Mouse (Mus musculus): ENCODE results near the gene Sec14l4.

The Sec14l4 gene

DNA sequence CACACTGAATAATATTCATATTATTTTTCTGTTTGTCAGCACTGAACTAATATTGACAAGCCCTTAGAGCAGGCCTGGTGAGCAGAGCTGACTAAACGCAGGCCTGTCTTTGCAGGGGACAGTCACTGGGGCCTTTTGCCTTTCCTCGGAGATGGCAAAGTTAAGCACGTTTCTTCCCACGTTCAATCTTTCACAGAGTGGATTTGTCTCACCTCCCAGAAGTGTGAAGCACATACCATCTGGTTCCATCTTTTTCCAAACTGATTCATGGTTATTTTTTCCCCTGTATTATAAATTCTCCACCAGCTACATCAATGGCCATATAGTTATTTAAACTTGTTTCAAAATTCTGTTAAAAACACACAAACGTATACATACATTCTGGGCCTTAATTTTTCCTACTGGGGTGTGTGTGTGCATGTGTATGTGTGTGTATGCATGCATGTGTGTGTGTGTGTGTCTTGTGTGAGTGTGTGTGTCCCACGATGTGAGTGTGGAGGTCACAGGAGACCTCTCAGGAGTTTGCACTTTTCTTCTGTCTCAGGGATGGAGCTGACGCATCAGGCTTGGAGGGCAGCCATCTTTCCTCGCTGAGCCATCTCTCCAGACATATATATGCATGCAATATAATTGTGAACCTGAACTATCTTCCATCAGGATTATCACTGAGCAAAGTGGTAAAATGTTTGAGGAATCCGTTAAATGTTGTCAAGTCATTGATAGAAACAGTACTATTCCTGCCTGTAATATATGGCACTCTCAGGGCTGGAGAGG, 3.5 kb upstream of the Sec14l4 start:
- no peak for DNase-seq (ENCODE audit: extremely low spot score)

DNA sequence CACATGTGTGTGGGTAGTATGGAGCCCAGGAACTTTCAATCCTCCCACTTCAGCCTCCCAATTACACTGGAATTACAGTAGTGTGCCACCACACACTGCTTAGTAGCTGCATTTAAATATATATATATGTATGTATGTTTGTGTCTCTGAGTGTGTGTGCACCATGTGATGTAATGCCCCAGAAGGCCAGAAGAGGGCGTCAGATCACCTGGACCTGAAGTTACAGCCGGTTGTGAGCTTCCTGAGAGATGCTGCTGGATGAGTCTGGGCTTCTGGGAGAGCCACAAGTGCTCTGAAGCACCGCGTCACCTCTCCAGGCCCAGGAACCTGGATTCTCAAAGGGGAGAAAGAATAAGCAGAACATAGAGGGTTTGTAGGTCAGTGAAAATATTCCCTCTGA, 1.9 kb upstream of the Sec14l4 start:
- DNase-seq (ENCODE audit: extremely low spot score): no peak

DNA sequence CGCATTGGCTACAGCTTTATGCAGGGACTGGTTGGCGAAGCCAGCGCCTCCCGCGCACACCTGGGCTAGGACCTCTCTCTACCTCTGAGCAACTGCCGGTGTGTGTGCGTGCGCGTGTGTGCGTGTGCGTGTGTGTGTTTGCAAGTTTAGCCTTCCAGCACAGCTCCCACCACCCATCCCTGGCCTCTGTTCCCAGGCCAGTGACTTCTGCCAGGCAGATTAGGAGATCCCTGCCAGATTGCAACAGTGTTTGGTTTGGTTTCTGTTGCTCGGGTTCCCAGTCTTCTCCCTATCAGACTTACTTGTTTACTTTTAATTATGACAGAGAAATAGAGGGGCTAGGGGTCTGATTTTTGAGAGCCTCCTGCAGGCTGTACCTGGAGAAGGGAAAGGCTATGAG, 699 bp downstream of the Sec14l4 start:
- DNase-seq (ENCODE audit: extremely low spot score): no peak

DNA sequence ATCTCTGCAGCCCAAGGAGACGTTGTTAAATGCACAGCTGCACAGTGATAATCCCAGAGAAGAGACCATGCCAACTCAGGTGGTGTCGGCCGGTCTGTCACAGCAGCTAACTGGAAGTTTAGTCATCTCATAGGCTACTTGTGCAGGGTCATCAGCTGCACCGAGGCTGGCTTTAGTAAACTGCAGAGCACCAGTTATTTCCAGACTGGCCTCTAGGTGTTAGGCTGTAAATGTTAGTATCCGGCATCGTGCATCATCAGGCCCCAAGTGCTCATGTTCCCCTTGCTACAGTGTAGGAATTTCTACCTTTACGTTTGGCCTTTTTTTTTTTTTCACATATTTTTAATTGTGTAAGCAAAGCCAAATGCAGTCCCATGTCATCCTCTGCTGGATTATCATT, 2.2 kb downstream of the Sec14l4 start:
- DNase-seq (ENCODE audit: extremely low spot score): no peak

DNA sequence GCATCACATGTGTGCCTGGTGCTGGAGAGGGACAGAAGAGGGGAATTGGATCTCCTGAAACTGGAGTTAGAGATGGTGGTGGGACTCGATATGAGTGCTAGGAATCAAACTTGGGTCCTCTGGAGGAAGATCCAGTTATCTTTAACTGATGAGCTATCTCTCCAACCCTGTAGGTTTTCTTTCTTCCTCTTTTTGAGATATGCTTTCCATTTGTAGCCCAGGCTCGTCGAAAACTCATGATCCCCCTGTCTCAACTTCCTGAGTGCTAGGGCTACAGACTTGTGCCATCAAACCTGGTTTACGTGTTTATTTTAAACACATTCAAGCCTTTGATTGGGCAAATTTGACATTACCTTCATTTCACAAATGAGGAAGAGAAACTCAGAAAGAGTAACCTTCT, 2.9 kb downstream of the Sec14l4 start:
- DNase-seq (ENCODE audit: extremely low spot score): no peak

DNA sequence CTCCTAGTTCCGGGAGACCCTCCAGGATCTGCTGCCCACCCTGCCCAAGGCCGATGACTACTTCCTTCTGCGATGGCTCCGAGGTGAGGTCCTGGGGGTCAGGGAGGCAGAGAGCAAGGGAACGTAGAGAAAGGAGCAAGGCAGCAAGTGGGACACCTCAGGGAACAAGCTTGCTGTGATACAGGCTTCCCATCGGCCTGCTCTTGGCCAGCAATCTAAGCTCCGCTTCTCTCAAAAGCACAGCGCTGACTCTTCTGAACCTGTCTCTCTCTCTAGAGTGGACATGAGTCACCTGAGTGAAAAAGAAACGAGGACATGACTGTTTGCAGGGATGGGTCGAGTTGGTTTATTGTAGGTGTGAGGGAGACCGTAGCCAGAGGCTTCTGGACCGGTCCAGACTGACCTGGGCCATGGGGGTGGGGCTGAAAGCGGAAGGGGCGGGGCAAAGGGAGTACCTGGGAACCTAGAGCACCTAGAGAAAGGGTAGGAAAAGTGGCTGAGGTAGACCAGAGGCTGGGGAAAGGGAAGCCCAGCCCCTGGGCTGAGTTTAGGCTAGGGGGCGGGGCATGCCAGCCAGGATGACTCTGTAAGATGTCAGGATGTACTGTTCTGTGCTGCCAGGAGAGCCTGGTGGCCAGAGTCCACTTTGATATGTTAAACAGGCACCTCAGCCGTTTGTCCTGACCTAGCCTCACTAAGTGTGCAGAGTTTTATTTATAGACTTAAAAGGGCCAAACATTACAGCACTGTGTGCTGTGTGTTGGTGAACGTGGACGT, 4.0 kb downstream of the Sec14l4 start:
- no peak for DNase-seq (ENCODE audit: extremely low spot score)

DNA sequence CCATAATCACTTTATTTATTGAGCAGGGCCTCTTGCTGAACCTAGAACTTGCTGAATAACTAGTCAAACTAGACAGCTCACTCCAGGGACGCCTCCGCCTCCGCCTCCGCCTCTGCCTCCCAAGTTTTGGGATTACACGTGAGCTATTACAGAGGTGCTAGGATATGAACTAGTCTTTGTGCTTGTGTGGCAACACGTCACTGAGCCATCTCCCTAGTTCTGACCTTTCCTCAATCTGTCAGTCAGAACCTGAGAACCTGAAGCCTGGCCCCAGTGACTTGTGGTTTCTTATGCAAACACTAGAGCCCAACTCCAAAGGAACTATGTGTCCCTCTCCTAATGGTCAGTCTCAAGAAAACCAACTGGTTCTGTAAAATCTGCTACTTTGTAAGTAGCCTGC, 4.7 kb downstream of the Sec14l4 start:
- no peak for DNase-seq (ENCODE audit: extremely low spot score)

DNA sequence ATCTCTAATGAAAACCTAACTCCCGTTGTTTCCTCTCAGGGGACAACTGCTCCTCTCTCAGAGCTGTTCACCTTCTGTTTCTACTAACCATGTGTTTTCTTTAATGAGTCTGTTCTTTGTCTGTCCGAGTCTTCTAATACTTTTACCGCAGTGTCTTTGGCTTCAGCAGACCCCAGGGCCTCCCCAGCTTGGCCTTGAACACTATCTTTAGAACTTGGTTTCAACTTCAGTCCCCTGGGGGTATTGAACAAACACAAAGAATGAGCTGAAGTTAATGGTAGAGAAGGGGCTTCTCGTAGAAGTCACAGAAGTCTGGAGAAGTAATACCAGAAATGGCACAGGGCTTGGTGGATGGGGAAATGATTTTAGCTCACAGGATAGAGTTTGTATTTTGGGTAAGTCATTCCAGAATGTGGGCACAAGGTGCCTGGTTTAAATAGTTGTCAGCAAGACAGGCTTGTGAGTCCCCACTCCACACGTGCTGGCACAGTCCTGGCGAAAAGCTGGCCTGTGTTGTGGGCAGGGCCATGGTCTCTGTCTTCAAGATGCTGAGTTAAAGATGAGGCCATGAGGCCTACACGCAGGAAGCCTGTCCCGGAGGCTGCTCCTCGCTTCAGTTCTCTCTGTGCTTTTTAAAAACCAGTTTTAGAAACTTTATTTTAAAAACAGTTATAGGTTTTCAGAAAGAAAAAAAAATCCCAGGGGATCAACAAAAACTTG, 5.3 kb downstream of the Sec14l4 start:
- no peak for DNase-seq (ENCODE audit: extremely low spot score)

DNA sequence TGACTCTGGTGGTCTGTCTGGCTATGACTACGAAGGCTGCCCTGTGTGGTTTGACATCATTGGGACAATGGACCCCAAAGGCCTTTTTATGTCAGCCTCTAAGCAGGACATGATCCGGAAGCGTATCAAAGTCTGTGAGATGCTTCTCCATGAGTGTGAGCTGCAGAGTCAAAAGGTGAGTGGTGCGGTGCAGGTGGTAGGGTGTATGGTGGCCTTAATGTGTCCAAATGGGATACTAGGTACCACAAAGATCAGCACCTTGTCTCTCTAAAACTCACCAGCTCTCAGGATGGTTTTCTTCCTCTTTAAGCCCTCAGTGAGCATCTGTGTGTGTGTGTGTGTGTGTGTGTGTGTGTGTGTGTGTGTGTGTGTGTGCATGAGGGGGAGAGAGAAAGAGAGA, 8.7 kb downstream of the Sec14l4 start:
- no peak for DNase-seq (ENCODE audit: extremely low spot score)

DNA sequence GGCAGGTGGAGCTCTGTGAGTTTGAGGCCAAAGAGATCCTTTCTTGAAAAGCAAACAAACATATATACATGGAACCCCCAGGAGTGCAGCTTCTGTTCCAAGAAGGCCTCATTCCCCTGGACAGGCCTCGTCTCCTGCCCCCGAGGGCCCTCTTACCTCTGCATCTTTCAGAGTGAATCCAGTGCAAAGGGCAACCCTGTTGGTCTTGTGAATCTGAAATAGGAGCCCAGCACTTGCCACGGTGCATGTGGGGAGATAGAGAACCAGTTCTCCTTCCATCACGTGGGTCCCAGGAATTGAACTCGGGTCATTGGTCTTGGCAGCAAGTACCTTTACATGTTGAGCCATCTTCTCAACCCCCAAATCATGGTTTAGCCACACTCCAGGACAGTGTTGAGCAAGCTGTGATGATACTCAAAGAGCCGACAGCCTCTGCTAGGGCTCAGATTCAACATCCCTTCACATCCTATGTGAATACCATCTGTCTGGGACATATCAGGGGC, 9.9 kb downstream of the Sec14l4 start:
- DNase-seq (ENCODE audit: extremely low spot score): no peak

DNA sequence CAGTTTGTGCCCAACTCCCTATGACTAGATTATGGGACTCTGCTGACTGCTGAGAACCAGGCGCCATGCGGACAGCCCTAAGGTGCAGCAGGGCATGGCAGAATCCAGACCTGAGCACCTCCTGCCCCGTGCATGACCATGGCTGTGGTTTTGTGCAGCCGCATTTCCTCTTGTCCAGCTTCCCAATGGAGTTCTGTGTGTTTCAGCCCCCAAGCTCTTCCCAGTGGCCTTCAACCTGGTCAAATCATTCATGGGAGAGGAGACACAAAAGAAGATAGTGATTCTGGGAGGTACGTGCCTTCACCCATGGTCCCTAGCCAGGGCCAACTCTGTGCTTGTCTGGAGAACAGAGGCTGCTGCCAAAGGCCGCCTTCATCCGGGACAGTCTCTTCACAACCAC, 11.8 kb downstream of the Sec14l4 start:
- DNase-seq (ENCODE audit: extremely low spot score): no peak

DNA sequence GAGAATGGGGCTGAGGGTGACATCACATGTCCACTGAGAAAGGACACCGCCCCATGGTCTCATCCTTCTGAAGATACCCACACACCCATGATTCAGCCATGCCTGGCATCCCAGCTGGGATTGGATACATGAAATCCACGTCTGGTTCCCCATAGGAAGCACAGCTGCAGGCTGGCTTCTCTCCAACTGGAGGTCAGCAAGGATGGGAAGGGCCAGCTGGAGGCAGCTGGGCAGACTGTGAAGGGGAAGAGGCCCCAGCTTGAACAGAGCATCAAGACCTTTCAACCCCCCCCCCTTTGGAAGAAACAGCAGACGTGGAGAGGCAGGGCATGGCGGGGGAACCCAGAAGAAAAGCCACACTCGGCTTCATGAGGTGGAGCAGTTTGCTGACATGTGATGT, 15.3 kb downstream of the Sec14l4 start:
- no peak for DNase-seq (ENCODE audit: extremely low spot score)

DNA sequence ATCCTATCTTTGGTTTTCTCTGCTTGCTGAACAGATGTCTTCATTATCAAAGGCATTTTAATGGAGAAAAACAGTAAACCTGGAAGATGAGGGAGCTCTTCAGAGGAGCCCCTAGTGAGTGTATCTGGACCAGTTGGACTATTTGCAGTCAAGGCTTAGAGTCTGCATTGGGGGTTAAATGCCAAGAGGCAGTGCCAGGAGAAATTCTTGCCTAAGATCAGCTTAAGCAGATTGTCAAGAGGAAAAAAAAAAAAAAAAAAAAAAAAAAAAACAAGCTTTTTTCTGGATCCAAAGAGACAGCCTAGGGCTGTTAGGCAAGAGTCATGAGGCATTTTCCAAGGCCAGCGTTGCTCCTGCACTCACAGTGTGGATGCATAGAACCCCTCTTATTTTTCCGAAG, 16.5 kb downstream of the Sec14l4 start:
- no peak for DNase-seq (ENCODE audit: extremely low spot score)

DNA sequence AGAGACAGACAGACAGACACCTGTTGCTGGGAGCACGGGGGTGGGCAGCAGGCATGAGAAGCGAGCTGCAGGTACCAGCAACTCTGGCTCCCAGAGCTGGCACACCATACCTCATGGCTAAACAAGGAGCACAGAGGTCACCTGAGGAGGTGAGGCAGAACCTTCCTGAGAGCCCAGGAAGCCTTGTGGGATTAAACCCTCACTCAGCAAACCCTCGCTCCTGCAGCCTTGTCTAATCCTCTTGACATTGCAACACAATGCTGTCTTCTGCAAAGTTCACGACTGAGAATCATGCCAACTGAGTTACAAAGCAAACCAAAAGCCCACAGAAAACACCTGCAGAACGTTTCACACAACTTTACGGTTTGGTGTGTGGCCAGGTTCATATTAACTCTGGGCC, 17.2 kb downstream of the Sec14l4 start:
- DNase-seq (ENCODE audit: extremely low spot score): no peak

DNA sequence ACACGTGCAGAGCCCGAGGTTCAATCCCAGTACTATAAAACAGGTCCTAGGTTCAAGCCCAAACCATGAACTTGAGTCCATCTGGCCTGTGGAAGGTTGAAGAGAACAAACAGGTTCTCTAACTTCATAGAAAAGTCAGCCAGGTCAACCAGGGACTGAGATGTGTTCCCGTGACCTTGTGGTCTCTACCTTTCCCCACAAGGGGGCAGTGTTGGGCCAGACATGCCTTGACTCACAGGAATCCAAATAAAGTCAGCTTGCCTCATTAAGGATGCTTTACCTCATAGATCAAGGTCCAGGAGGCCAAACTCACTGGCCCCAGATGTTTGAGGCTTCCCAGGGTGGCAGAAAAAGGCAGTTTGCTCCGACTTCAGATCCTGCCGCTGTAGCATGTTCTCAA, 22.3 kb downstream of the Sec14l4 start:
- DNase-seq (ENCODE audit: extremely low spot score): peak; percentile 68

DNA sequence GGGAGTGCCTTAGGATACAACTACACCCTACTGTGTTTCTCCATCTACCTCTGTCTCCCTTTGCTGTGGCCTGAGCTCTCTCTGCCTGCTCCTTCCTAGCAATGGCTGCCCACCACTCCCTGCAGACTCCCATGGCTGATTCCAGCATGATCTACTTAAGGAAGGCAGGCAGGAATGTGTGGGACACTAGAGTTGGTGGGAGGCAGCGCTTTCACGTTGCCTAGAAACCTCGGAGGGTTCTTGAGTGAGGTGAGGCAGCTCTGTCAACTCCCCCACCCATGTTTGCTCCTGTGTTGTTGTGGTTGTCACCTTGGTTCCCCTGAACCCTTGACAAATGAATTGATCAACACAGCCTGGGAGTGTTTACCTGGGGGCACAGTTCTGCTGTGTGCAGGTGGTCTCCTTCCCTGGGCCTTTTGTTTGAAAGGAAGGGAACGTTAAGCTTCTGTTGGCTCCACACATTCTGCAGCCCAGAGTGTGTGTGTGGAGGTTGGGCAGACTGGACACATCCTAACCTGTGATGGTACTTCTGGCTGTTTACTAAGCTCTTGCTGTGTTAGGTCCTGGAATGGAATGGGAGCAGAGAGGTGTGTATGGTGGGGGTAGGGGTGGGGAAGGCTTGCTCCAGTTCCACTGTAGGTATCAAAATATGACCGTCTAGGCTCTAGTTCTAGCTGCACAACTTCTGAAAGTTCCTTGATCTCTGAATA, 29.8 kb downstream of the Sec14l4 start:
- no peak for DNase-seq (ENCODE audit: extremely low spot score)

DNA sequence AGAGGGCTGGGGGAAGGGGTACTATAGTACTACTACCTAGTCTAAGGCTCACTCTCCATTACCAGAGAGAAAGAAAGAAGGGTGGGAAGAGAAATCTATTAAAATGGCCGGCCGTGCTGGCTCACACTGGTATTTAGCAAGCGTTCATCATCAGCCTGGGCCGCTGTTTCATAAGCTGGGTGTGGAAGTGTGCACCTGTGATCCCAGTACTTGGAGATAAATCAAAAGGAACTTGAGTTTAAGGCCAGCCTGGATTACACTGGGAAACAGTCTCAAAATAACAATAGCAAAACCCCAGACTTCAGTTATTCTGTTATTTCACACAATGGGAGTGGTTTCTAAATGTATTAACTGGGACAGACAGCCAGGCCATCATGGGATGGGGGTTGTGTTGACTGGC, 31.3 kb downstream of the Sec14l4 start:
- DNase-seq (ENCODE audit: extremely low spot score): no peak

DNA sequence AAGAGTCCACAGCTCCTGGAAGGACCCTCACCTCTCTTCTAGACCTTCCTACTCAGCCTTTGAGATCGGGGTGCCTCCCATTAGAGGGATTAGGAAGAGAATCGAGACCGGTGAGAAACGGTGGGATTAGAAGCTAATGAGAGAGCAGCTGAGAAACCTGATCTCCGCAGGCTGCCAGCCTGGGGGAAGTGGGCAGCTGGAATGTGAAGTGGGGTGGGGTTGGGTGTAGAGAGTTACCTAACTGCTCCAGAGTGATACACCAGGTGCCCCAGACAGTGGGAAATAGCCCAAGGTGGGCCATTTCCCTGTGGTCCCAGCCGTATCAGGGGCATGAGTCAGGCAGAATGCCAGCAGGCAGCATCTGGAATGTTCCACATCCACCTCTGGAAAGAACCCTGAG, 31.7 kb downstream of the Sec14l4 start:
- no peak for DNase-seq (ENCODE audit: extremely low spot score)

DNA sequence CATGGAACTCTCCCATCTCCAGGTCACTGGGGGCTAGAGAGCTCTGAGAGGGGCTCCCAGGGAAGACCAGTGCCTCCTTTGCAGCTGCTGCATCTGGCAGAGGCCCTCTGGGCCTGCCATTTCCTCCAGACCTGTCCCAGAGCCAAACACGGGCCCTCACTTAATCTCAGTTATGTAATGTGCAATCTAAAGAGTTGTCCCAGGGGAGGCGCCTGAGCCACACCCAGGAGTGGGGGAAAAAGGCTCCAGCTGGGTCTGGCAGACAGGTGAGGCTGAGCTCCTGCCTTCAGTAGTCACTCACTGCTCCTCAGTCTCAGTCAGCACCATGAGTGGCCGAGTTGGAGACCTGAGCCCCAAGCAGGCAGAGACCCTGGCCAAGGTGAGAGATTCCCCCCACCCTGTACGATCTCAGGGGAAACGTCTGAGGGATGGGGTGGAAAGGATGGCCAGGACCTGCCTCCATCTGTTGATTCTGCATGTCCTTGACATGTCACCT, 33.4 kb downstream of the Sec14l4 start, which contains the start of gene Sec14l3:
Sec14l3 (plus strand) TSS at position 215 of the 496 bp plus-strand sequence.
- no peak for DNase-seq (ENCODE audit: extremely low spot score)

DNA sequence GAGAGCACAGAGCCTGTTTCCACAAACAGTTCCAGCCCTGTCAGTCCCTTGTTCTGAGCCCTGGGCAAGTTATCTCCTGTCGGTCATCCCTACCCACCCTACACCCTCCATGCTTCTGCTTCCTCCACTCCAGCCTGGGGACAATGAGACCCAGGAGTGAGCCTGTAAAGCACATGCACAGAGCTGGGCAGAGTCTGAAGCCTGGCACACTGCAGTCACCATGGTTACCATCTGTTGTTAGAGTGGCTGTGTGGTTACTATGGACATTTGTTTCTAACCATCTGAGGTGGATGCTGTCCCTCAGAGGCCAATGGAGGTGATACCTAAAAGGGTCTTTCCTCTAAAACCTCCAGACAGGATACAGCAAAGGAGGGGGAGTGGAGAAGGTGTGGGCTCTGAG, 38.4 kb downstream of the Sec14l4 start:
- no peak for DNase-seq (ENCODE audit: extremely low spot score)

DNA sequence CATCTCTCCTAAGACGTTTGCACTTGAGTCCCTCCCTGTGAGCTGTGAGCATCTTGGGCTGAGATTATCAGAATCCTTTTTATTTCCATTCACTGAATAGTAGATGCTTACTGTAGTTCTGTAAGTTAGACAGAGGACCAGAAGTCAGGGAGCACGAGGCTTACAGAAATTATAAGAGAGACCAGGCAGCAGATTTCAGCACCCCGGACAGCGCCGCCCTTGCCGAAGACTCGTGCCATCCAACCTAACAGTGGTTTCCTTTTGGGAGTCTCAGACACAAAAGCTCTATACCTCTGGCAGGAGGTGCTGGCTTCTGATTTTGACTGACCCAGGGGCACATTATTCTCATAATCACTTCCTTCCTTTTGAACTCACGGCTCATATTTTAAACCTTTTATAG, 45.4 kb downstream of the Sec14l4 start:
- peak; percentile 54 for DNase-seq (ENCODE audit: extremely low spot score)
